Mouse (Mus musculus) E14TG2a.4 (cell line): ENCODE measurements around the gene Lingo2.

Experiments
- CTCF ChIP-seq: conservative IDR thresholded peaks from 2 replicates; pipeline ENCODE4 v1.5.1; 2014; ENCODE audit warnings: low read length
- NANOG ChIP-seq: IDR thresholded peaks from 2 replicates; pipeline ENCODE4 v1.6.1; 2014; ENCODE audit warnings: borderline replicate concordance, low read length, mixed read lengths
- POU5F1 ChIP-seq: IDR thresholded peaks from 2 replicates; pipeline ENCODE4 v1.6.1; 2014; ENCODE audit warnings: low read length, borderline replicate concordance

DNA sequence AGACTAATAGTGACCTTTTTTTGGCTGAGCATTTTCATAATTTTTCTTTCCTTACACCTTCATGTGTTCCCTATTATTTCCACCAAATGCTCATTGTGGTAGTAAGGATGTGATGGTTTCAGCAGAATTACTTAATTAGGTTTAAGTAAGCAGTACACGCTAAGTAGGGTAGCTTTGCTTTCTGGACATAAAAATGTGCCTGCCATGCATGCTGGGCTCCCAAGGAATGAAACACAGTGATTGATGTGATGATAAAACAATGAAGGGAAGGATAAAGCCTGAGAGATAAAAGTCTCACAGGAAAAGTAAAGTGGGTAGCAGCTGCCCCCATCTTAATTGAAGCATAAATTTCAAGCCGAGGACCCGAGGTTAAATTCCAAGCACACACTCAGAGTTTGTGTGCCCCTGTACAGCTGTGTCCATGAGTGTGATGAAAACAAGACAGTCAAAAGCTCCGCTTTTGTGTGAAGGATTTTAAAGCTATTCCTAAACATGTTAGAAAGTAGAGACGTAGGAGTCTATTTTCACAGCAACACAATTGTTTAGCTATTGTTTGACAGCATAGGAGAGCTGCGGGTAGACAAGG is 898.7 kb downstream of the Lingo2 start:
- TF ChIP-seq CTCF (no peak), POU5F1 (no peak), NANOG (no peak)
